Mouse (Mus musculus) liver, embryonic 12.5 days (tissue): ENCODE measurements around the gene Macrod1. TPM values are rescaled to one million over a fixed set of nuclear protein-coding genes. Genes with fewer than 3 reads are reported as not detected.

Source experiments
- ATAC-seq: fragments of 200-750 bp; cut with Nextera tagmentation; 2 replicates; pipeline ENCODE4 v1.8.0; 2017; ENCODE audit warnings: moderate number of reproducible peaks, mild to moderate bottlenecking, moderate library complexity
- H3K27ac ChIP-seq: fragments of 300-500 bp; sonication (generic); 2 replicates; pipeline ENCODE4 v1.5.1; 2016; ENCODE audit warnings: mild to moderate bottlenecking
- H3K27me3 ChIP-seq: fragments of 300-500 bp; sonication (generic); replicated peaks from 2 replicates; pipeline ENCODE4 v1.6.1; 2016; ENCODE audit warnings: mild to moderate bottlenecking, moderate library complexity
- H3K36me3 ChIP-seq: fragments of 300-500 bp; sonication (generic); 2 replicates; pipeline ENCODE4 v1.6.1; 2016; ENCODE audit warnings: mild to moderate bottlenecking, moderate library complexity
- H3K4me1 ChIP-seq: fragments of 300-500 bp; sonication (generic); 2 replicates; pipeline ENCODE4 v1.6.1; 2016
- H3K4me2 ChIP-seq: fragments of 300-500 bp; sonication (generic); 2 replicates; pipeline ENCODE4 v1.6.1; 2016; ENCODE audit warnings: mild to moderate bottlenecking, moderate library complexity
- H3K4me3 ChIP-seq: fragments of 300-500 bp; sonication (generic); 2 replicates; pipeline ENCODE4 v1.5.1; 2016; ENCODE audit warnings: mild to moderate bottlenecking, moderate library complexity
- H3K9ac ChIP-seq: fragments of 300-500 bp; sonication (generic); 2 replicates; pipeline ENCODE4 v1.6.1; 2016; ENCODE audit warnings: mild to moderate bottlenecking, moderate library complexity
- H3K9me3 ChIP-seq: fragments of 300-500 bp; sonication (generic); replicated peaks from 2 replicates; pipeline ENCODE4 v1.6.1; 2016; ENCODE audit warnings: mild to moderate bottlenecking, moderate library complexity
- WGBS: fragments of 180-500 bp; shearing (Covaris S2); methylation state at CpG from one replicate; pipeline ENCODE4 v1.1.7; 2016; ENCODE audit not compliant: insufficient replicate concordance; 5-methylcytosine and 5-hydroxymethylcytosine counted together
- polyA plus RNA-seq: library from polyadenylated mRNA; unstranded; fragments of >200 nt; fragmentation: Nextera tagmentation; extraction: Ambion mirVana; gene quantifications from 2 replicates; pipeline ENCODE4 v1.2.1, GENCODE M21; 2016

The Macrod1 gene
- polyA plus RNA-seq, 1 experiment from 2014 or later, result 7.6 TPM

DNA sequence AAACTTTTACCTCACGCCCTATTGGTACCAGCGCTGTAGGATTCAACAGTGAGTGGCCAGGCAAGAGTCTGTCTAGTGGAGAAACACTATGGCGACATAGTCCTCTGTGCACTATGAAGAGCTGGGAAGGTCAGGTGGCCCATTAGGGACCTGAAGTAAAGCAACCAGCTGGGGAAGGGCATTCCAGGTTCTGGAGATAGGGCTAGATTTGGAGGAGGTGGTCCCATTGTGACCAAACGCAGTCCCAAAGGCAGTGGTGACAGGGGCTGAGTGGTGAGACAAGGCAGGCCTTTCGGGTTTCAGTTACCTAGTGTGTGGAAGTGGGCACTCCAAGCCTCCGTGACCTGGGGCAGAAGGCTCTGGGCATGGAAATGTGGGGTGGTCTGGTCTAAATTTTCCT lies 1.9 kb downstream of the Macrod1 start:
- ATAC-seq, result no peak
- no peak overlapping the region for H3K27ac ChIP-seq
- H3K4me3 ChIP-seq, result no peak overlapping the region
- 66% methylated on average over 6 of the region's 6 CpGs for WGBS
- no peaks in the 10 kb centered on the region for H3K36me3 ChIP-seq
- H3K4me1 ChIP-seq, result peaks cover 44% of the 10 kb centered on the region
- peak overlapping the region; percentile 100 for H3K4me2 ChIP-seq
- H3K9me3 ChIP-seq, result no peaks in the 10 kb centered on the region
- H3K27me3 ChIP-seq, result peaks cover 29% of the 10 kb centered on the region
- no peak overlapping the region for H3K9ac ChIP-seq

DNA sequence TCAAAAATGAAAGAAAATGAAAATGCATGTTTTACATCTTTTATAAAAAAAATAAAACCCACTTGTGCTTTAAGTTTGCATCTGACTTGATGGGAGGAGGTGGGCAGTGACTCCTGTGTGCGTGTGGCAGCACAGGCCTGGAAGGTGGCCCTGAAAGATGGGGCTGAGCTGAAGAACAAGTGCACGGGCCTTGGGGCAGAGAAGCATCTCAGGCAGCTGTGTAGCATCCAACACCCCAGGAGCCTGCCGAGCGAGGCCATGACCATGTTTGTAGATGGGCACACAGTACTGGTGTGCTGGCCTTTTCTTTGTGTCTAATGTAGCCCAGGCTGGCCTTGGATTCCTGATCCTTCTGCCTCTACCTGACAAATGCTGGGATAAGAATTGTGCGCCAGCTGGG lies 5.5 kb downstream of the Macrod1 start:
- Histone ChIP-seq H3K9me3 (no peaks in the 10 kb centered on the region), H3K27me3 (peaks cover 28% of the 10 kb centered on the region), H3K4me1 (peaks cover 36% of the 10 kb centered on the region), H3K9ac (no peak overlapping the region), H3K4me3 (no peak overlapping the region), H3K4me2 (no peak overlapping the region), H3K27ac (no peak overlapping the region), H3K36me3 (no peaks in the 10 kb centered on the region)
- no peak for ATAC-seq
- 79% methylated on average over 5 of the region's 5 CpGs for WGBS

DNA sequence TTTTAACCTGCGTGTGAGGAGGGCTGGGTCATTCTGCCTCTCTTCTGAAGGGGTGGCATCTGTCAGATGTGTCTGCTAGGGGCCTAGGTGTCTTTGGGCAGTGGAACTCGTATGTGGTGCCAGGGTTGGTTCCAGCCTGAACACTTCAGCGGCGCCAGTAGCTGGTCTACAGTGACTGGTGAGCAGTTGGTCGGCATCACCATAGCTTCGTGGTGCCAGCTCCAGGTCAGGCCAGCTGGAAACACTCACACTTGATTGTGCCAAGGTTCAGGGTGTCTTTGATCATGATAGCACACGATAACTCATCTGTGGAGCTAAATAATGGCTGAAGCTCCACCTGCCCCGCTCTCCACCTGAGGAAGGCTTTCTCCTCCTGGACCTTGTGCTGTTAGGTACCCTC lies 6.3 kb downstream of the Macrod1 start:
- H3K36me3 ChIP-seq, result no peaks in the 10 kb centered on the region
- peaks cover 33% of the 10 kb centered on the region for H3K27me3 ChIP-seq
- H3K4me2 ChIP-seq, result no peak overlapping the region
- ATAC-seq, result no peak
- no peaks in the 10 kb centered on the region for H3K9me3 ChIP-seq
- 76% methylated on average over 8 of the region's 8 CpGs for WGBS
- no peak overlapping the region for H3K9ac ChIP-seq
- H3K4me3 ChIP-seq, result no peak overlapping the region
- H3K27ac ChIP-seq, result no peak overlapping the region
- peaks cover 36% of the 10 kb centered on the region for H3K4me1 ChIP-seq

DNA sequence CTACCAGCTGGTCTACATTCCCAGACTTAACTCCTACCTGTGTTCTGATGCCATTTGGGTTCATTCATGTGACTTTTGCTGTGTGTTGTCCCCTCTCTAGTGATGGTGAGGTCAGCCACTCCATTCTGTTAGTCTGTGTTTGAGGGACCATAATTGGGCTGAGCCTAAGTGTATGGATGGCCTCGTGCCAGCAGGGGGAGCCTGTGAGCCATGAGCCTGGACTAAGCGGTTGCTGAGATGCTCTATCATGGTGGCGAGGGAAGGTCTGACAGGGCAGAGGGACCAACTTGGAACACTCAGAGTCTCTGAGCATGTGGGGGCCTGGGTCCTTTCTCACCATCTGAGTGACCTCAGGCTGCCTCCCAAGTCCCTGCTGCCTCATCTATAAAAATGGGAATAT lies 8.0 kb downstream of the Macrod1 start:
- peak; percentile 52; the same call in 1 of the 2 replicates for ATAC-seq
- WGBS, result 3% methylated on average over 3 of the region's 3 CpGs

DNA sequence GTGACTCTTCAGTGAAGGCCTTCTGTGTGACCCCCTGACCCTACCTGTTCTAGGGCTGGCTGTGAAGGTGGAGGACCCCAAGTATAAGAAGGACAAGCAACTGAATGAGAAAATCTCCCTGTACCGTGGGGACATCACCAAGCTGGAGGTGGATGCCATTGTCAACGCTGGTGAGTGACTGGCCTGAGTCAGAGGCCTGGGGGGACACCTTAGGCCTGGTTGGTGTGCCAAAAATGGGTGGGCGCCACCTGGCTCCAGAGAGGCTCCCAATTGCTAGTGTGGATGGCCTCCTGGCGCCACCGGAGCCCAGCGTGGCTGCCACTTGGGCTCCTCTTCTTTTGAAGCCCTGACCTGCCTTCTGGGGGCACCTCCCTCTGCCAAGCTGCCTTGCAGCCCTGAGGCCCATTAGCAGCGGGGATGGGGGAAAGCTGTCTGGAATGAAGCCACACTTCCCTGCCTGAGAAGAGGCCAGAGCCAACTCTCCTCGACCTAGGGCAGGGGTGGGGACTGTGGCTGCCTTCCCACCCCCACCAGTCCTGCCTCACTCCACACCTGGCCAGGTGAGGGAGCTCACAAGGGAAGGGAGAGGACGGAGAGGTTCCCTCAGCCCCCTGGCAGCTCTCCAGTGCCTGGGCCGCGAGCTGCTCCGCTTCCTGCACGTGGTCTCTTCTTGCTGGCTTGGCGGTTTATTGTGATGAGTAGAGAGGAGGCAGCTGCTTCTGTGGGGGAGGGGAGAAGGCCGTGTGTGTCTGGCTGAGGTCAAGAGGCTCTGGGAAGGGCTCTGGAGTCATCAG lies 9.6 kb downstream of the Macrod1 start:
- no peaks in the 10 kb centered on the region for H3K9me3 ChIP-seq
- H3K36me3 ChIP-seq, result no peaks in the 10 kb centered on the region
- H3K9ac ChIP-seq, result peak overlapping the region; percentile 43; the same call in 1 of the 2 replicates
- peaks cover 47% of the 10 kb centered on the region for H3K4me1 ChIP-seq
- H3K4me3 ChIP-seq, result no peak overlapping the region
- peaks cover 52% of the 10 kb centered on the region for H3K27me3 ChIP-seq
- peak overlapping the region; percentile 66 for H3K27ac ChIP-seq
- peak overlapping the region; percentile 64 for H3K4me2 ChIP-seq
- no peak for ATAC-seq
- WGBS, result 39% methylated on average over 15 of the region's 15 CpGs

More for the DNA sequence above, 8.0 kb downstream of the Macrod1 start:
- Histone ChIP-seq H3K36me3 (no peaks in the 10 kb centered on the region), H3K9ac (no peak overlapping the region), H3K4me2 (no peak overlapping the region), H3K4me3 (no peak overlapping the region), H3K9me3 (no peaks in the 10 kb centered on the region), H3K27ac (no peak overlapping the region), H3K4me1 (peaks cover 40% of the 10 kb centered on the region), H3K27me3 (peaks cover 36% of the 10 kb centered on the region)

DNA sequence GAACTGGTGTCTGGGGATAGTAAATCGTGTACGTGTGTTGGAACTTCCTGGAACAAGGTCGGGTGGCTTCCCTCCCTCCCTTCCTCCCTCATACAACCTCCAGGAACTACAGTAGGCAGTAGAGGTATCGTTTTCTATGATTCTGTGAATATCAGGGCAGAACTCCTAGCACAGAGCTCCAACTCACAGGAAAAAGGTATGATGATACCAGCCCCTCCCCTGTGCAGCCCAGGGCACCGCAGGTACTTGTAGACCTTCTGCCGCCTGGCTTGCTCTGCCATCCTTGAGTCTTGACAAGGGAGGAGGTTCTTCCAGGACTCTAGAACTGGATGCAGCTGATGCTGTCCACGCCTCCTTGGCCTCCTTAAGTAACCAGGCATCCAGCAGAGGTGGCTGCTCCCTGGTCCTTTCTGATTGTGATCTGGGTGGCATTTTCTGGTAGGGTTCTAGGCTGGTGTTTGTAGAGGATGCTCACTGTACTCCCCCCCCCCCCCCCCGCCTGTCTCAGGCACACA lies 10.3 kb downstream of the Macrod1 start:
- Histone ChIP-seq H3K27me3 (peaks cover 59% of the 10 kb centered on the region), H3K4me2 (peak overlapping the region; percentile 64), H3K4me1 (peaks cover 41% of the 10 kb centered on the region), H3K27ac (peak overlapping the region; percentile 66), H3K9me3 (no peaks in the 10 kb centered on the region), H3K9ac (0 out of 2 replicates have a peak overlapping the region, but pooled peaks have one; percentile 43), H3K36me3 (no peaks in the 10 kb centered on the region), H3K4me3 (no peak overlapping the region)
- 30% methylated on average over 7 of the region's 8 CpGs for whole genome bisulfite sequencing
- ATAC-seq, result peak; percentile 34; the same call in 1 of the 2 replicates

DNA sequence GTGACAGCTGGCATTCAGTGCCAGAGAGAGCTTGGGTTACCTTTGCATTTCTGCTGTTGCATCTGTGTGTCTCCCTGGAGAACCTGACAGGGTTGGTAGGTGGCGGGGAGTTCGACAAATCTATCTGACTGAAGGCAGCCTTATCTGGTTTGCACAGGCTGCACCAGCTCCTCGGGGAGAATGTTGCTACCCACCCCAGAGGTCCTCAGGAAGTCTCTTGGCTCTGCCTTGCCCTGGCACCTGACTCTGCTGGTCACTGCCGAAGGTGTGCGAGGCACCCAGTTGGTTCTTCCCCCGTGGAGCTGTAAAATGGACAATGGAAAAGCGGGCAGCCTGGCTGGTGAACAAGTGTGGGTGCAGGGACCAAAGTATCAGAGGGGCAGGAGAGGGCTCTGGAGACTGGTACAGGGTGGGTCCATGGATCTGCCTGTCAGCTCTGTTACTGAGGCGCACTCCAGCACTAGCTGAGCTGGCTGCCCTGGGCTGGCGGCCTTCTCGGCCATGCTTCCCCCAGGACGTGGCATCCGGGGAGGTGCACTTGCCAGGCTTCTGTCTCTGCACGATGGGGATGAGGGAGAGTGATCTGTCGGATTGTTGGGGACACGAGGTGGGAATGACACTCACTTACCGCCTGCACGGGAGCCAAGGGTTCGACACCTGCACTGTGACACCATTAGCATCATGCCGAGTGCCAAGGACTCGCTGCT lies 10.9 kb downstream of the Macrod1 start:
- Histone ChIP-seq H3K36me3 (no peaks in the 10 kb centered on the region), H3K4me3 (0 out of 2 replicates have a peak overlapping the region, but pooled peaks have one; percentile 14), H3K27me3 (peaks cover 65% of the 10 kb centered on the region), H3K9ac (peak overlapping the region; percentile 49; the same call in 1 of the 2 replicates), H3K9me3 (no peaks in the 10 kb centered on the region), H3K4me1 (peaks cover 41% of the 10 kb centered on the region), H3K4me2 (peak overlapping the region; percentile 64), H3K27ac (peak overlapping the region; percentile 66)
- ATAC-seq, result peak; percentile 84
- WGBS, result 21% methylated on average over 20 of the region's 20 CpGs

DNA sequence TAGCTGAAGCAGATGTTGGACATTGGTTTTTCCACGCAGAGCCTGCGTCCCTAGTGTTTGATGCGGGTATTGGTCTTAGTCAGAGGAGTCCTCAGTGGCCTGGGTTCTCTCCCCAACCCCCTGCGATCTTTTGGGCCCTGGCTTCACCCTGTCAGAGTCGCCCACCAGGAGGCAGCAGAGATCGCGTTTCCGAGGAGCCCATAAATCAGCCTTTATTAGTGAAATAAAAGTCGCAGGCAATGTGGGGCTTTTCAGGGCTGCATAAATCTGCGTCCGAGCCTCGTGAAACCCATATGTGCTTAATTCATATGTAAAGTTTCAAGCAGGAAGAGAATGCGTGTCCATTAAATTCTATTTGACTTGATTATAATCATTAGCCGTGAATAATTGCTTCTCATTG lies 11.5 kb downstream of the Macrod1 start:
- Histone ChIP-seq H3K4me2 (peak overlapping the region; percentile 64), H3K9ac (0 out of 2 replicates have a peak overlapping the region, but pooled peaks have one; percentile 49), H3K4me1 (peaks cover 41% of the 10 kb centered on the region), H3K4me3 (no peak overlapping the region), H3K27ac (no peak overlapping the region), H3K27me3 (peaks cover 68% of the 10 kb centered on the region), H3K9me3 (no peaks in the 10 kb centered on the region), H3K36me3 (no peaks in the 10 kb centered on the region)
- WGBS, result 9% methylated on average over 14 of the region's 14 CpGs
- no peak for ATAC-seq

DNA sequence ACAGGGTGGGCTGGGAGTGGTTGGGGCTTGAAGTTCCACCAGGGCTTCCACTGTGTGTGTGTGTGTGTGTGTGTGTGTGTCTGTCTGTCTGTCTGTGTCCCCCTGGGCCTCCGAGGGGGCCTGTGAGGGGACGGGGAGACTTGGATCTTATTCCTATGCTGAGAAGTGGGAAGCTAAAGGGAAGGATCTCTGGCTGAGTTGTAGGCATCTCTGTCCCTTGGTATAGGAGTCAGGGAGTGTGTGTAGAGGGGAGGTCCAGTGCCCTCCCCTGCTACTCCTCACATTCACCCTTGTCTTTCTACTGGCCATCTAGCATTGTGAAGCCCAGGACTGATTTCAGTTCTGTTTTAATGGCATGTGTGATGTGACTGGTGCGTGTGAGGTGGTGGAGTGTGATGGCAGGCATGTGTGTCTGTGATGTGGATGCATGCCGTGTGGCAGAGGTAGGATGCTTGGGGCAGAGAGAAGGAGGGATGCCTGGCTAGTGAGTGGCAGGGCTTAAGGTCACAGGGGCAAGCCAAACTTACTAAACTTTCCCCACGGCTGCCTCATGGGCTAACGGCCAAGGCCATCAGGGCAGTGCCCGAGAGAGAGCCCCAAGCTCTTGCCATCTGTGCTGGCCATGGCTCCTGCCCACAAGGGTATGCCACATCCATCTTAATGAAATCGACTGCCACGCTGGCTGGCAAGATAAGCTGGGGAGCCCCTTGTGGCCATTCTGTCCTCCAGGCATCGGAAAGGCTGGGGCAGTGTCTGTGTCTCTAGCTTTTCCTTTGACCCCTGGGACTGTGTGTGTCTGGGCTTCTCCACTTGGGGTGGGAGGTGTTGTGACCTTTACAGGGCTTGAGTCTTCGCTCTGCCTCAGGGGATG lies 12.3 kb downstream of the Macrod1 start:
- WGBS, result 60% methylated on average over 11 of the region's 11 CpGs
- Histone ChIP-seq H3K4me1 (peaks cover 41% of the 10 kb centered on the region), H3K4me3 (no peak overlapping the region)

DNA sequence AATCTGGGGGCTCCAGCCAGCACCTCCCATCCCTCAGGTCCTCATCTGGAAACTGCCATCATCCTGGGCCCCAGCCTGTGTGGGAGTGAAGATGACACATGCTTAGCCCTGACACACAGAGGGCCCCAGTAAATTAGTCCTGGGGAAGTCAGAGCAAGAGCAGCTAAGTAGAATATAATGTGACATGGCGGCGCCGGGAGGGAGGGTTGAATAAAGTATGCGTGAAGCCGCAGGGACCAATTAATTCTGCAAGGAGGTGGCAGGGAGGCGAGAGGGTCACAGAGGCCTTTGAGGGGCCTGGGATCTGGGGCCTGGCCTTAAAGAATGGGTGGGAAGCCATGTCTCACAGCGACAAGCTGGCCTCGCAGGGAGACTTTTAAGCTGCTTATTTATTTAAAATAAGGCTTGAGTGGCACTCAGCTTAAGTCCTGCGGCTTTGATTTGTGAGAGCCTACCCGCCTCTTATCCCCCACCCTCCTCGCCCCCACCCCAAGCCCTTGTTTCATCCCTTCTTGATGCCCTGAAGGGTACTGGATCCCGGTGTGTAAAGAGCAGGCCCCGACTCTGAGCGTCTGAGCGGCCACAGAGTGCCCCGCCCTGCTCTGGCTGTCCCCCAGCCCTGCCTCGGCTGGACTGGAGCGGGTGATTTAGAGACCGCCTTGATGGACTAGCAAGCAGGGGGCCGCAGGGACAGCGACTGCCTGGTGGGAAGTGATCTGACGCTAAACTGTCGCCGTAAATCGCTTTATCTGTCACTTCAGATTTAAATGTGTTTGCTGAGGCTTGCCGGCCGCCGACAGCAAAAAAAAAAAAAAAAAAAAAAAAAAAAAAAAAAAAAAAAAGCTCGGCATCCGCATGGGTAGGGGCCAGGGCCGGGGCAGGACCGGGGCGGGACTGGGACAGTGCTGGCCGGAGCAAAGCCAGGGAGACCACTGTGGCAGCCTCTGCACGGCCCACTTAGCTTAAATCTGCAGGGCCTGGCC lies 13.5 kb downstream of the Macrod1 start:
- Histone ChIP-seq H3K9me3 (no peaks in the 10 kb centered on the region), H3K9ac (no peak overlapping the region), H3K27me3 (peaks cover 83% of the 10 kb centered on the region), H3K36me3 (no peaks in the 10 kb centered on the region), H3K27ac (no peak overlapping the region), H3K4me1 (peaks cover 39% of the 10 kb centered on the region), H3K4me2 (peak overlapping the region; percentile 35; the same call in 1 of the 2 replicates), H3K4me3 (no peak overlapping the region)
- no peak for ATAC-seq
- WGBS, result 22% methylated on average over 33 of the region's 35 CpGs

More for the DNA sequence above, 12.3 kb downstream of the Macrod1 start:
- H3K36me3 ChIP-seq, result no peaks in the 10 kb centered on the region
- H3K9me3 ChIP-seq, result no peaks in the 10 kb centered on the region
- H3K27ac ChIP-seq, result no peak overlapping the region
- no peak overlapping the region for H3K9ac ChIP-seq
- peaks cover 76% of the 10 kb centered on the region for H3K27me3 ChIP-seq
- no peak for ATAC-seq
- H3K4me2 ChIP-seq, result no peak overlapping the region
